Mouse (Mus musculus) olfactory bulb, adult 2 months (tissue): Measurements from ENCODE around the gene Tnfrsf14. TPM values are rescaled to one million over a fixed set of nuclear protein-coding genes. Genes with fewer than 3 reads are reported as not detected.

Source experiments
- H3K27ac ChIP-seq: fragments of 200-500 bp; 2 replicates; pipeline ENCODE4 v1.5.1; 2012; ENCODE audit warnings: low read depth, low read length; ENCODE audit not compliant: insufficient read depth
- H3K4me1 ChIP-seq: fragments of 200-500 bp; 2 replicates; pipeline ENCODE4 v1.6.1; 2012; ENCODE audit warnings: low read length; ENCODE audit not compliant: control insufficient read depth, insufficient read depth
- H3K4me3 ChIP-seq: fragments of 200-500 bp; 2 replicates; pipeline ENCODE4 v1.5.1; 2012; ENCODE audit warnings: mild to moderate bottlenecking, low read depth, low read length, moderate library complexity; ENCODE audit not compliant: insufficient read depth
- CTCF ChIP-seq: fragments of 200-500 bp; IDR thresholded peaks from 2 replicates; pipeline ENCODE4 v1.5.1; 2012; ENCODE audit warnings: low read depth, mild to moderate bottlenecking, low read length, moderate library complexity; ENCODE audit not compliant: insufficient read depth
- POLR2A ChIP-seq: fragments of 200-500 bp; IDR thresholded peaks from 2 replicates; pipeline ENCODE4 v1.6.1; 2012; ENCODE audit warnings: mild to moderate bottlenecking, low read depth, low read length, moderate library complexity; ENCODE audit not compliant: insufficient read depth
- WGBS: fragments of 180-500 bp; shearing (Covaris S2); methylation state at CpG from one replicate; pipeline ENCODE4 v1.1.7; 2018; 5-methylcytosine and 5-hydroxymethylcytosine counted together
- polyA plus RNA-seq: library from polyadenylated mRNA; stranded (reverse); fragments of >200 nt; gene quantifications from 2 replicates; pipeline ENCODE4 v1.2.4, GENCODE M21; 2012; ENCODE audit warnings: low replicate concordance; ENCODE audit not compliant: missing spikeins, insufficient read depth, insufficient read length

Tnfrsf14 gene
- polyA plus RNA-seq, 1 experiment: not detected

- 92% methylated on average over 5 of the region's 5 CpGs for WGBS
These were observed 13.5 kb upstream of the Tnfrsf14 start for GRCm38 (mm10) chr4:154941831-154942230.

DNA sequence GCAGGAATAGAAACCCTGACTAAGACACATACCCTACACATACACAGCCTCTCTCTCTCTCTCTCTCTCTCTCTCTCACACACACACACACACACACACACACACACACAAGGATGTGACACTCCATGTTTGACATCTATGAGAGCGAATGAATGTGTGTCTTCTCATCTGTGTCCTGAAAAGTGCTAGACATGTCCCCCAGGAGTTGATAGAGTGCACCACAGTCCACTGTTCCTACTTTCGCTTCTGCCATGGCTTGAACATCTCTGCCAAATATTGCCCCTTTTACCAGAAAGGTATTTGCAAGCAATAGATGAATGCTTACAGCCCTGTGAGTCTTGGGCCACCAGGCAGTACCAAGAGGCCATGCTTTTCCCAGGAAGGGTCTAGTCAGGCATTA lies 11.8 kb upstream of the Tnfrsf14 start:
- peaks cover 2% of the 10 kb centered on the region for H3K4me1 ChIP-seq
- H3K27ac ChIP-seq: no peak overlapping the region
- 86% methylated on average over 2 of the region's 2 CpGs for WGBS
- TF ChIP-seq POLR2A (no peak), CTCF (no peak)
- no peak overlapping the region for H3K4me3 ChIP-seq

More at GRCm38 (mm10) chr4:154941831-154942230, 13.5 kb upstream of the Tnfrsf14 start:
- Histone ChIP-seq H3K4me1 (peaks cover 13% of the 10 kb centered on the region), H3K4me3 (no peak overlapping the region), H3K27ac (no peak overlapping the region)
- TF ChIP-seq CTCF (no peak), POLR2A (no peak)

DNA sequence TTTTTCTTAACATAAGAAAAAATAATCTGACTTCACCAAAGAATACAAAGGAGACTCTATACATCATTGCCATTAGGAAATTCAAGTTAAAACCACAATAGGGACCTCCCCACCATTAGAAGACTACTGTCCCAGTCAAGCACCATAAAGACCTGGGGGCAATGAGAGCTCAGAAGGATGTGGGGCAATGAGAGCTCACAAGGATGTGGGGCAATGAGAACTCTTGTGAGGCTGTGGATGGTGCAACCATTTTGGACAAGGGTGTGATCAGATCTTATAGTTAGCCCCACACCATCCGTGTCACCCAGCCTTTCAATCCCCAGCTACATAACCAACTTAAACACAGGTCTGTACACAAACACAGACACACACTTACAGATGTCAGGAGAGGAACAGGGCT lies 9.4 kb upstream of the Tnfrsf14 start:
- WGBS: 72% methylated on average over 1 of the region's 1 CpGs
- Histone ChIP-seq H3K4me1 (peaks cover 6% of the 10 kb centered on the region), H3K4me3 (no peak overlapping the region), H3K27ac (no peak overlapping the region)
- TF ChIP-seq CTCF (no peak), POLR2A (no peak)

DNA sequence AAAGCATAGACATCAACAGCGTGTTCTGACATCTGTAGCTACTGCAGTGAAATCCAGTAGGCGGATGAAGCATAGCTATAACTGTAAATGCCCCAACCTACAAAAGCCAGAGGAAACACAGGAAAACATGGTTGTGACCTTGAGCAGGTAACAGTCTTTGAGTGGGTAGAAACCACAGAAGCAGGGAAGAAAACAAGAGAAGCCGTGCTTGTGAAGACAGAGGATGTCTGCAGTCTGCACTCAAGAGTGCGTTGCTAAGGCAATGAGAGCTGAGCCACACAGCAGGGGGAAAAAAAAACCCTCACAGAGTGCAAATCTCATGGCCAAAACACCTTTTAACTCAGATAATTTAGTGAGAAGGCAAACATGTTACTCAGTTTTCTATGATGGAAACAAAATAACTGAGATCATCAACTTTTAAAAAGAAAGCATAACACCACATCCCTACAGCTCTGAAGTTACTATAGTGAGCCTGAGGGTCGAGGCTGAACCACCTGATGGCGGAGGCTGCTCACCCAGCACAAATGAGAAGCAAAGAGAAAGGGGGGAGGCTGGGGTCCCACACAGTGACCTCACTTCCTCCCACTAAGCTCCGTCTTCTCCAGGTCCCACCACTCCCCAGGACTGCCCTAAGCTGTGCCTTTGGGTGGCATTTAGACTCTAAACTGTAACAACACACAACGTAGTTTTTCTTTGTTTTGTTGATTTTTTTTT lies 8.3 kb upstream of the Tnfrsf14 start:
- H3K4me3 ChIP-seq: no peak overlapping the region
- TF ChIP-seq POLR2A (no peak), CTCF (no peak)
- H3K4me1 ChIP-seq: peaks cover 6% of the 10 kb centered on the region
- 48% methylated on average over 8 of the region's 8 CpGs for WGBS
- no peak overlapping the region for H3K27ac ChIP-seq

- H3K4me3 ChIP-seq: no peak overlapping the region
- TF ChIP-seq POLR2A (no peak), CTCF (no peak)
- H3K4me1 ChIP-seq: peaks cover 6% of the 10 kb centered on the region
- no peak overlapping the region for H3K27ac ChIP-seq
- 86% methylated on average over 7 of the region's 7 CpGs for WGBS
These were observed 7.4 kb upstream of the Tnfrsf14 start for GRCm38 (mm10) chr4:154935788-154936187.

- Histone ChIP-seq H3K4me3 (no peak overlapping the region), H3K27ac (no peak overlapping the region), H3K4me1 (peaks cover 6% of the 10 kb centered on the region)
- TF ChIP-seq CTCF: no peak
- no peak for TF ChIP-seq POLR2A
- 84% methylated on average over 2 of the region's 2 CpGs for WGBS
These were observed 6.4 kb upstream of the Tnfrsf14 start for GRCm38 (mm10) chr4:154934800-154935199.

GRCm38 (mm10) chr4:154933306-154933907 lies 5.0 kb upstream of the Tnfrsf14 start:
- Histone ChIP-seq H3K4me3 (no peak overlapping the region), H3K4me1 (peaks cover 6% of the 10 kb centered on the region), H3K27ac (no peak overlapping the region)
- no peak for TF ChIP-seq POLR2A
- TF ChIP-seq CTCF: no peak
- WGBS: 58% methylated on average over 13 of the region's 13 CpGs

DNA sequence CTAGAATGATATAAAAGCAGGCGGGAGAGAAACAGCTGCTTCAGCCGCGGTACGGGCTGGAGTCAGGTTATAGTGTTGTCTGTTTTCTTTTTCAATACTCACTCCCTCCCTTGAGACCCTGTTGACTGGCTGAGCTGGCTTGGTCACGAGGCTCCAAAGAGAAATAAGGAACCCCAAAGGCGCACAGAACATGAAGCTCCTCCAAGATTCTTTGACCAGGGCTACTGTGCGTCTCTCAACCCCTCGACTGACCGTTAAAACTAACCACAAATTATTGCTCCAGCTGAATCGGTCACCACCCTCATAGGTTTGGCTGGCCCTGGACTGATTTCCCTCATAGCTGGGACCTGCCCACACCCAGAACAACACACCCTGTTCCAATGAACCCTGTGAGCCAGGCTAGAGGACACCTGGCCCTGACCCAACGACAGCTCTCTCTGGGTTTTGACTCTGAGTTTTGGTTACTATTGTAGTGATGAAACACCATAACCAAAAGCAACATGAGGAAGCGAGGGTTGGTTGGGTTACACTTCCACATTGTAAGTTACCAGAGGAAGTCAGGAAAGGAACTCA lies 811 bp upstream of the Tnfrsf14 start:
- TF ChIP-seq POLR2A: no peak
- TF ChIP-seq CTCF: no peak
- H3K4me3 ChIP-seq: no peak overlapping the region
- 82% methylated on average over 12 of the region's 12 CpGs for WGBS
- H3K4me1 ChIP-seq: 0 out of 2 replicates have a peak, but pooled peaks cover 6% of the 10 kb centered on the region
- H3K27ac ChIP-seq: no peak overlapping the region

DNA sequence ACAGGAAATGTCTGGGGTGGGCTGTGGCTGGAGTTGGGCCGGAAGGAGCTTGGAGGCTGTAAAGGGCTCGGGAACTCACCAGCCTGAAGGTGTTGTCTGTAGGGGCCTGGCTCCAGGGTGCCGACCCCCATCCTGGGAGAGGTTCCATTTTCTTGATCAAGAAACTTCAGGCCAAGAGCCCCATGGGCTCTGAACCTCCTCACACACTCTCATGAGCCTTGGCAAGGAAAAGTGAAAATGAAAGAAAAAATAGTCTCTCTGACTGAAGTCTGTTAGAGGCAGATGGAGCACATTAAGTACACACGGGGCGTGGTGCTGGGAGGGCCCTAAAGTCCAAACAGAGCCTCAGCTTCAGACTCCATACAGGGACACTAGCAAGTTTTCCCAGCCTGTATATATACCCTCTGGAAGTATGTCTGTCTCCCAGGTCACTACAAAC lies 445 bp downstream of the Tnfrsf14 start:
- no peak overlapping the region for H3K4me3 ChIP-seq
- 0 out of 2 replicates have a peak, but pooled peaks cover 2% of the 10 kb centered on the region for H3K4me1 ChIP-seq
- TF ChIP-seq POLR2A: no peak
- peak overlapping the region; percentile 45; the same call in 1 of the 2 replicates for H3K27ac ChIP-seq
- 80% methylated on average over 5 of the region's 5 CpGs for WGBS
